Mouse (Mus musculus): Measurements from ENCODE around the gene Klhl12.

DNA sequence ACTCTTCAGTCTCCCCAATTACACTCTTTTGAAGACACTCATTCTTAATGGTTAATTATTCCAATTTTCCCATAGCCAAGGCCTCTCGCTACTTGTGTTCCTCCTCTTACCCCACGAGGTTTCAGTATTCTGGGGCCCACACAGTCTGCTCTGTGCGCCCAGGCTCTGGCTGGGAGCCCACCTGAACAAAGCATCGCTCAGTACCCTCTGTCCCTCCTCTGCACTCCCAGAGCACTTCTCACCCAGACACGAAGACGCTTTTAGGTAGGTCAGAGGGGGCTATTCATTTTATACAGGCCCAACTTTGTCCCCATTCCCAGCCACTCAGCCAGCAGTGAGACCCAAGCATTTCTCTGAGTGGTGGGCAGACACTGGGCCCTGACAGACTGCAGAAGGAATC lies 75.3 kb downstream of the Klhl12 start:
- TF ChIP-seq POLR2A (IDR thresholded peaks at IDR 0.05; ENCODE audit: borderline replicate concordance, control insufficient read depth, low read depth, low read length) (no peak), CTCF (IDR thresholded peaks at IDR 0.05; ENCODE audit: control insufficient read depth, insufficient read depth, low read length) (no peak)
